Mouse (Mus musculus) myocyte (in vitro differentiated cells): ENCODE results near the gene Eef1akmt4. TPM values are rescaled to one million over a fixed set of nuclear protein-coding genes. Genes with fewer than 3 reads are reported as not detected.

ENCODE experiments used
- polyA plus RNA-seq: library from polyadenylated mRNA; unstranded; fragments of >200 nt; fragmentation: generic; extraction: Trizol; gene quantifications from one replicate; pipeline ENCODE4 v1.2.1, GENCODE M21; 2012; ENCODE audit warnings: missing spikeins

Eef1akmt4 gene
- polyA plus RNA-seq, 1 experiment = 19.1 TPM

Other genes starting within 250 kb of the Eef1akmt4 start
- gene Abcc5, start 185.2 kb upstream of the Eef1akmt4 start, polyA plus RNA-seq = 23.1 TPM
- 94.7 TPM for gene Eif2b5, start 112.8 kb upstream of the Eef1akmt4 start, polyA plus RNA-seq
- 32.9 TPM for gene Dvl3, start 94.6 kb upstream of the Eef1akmt4 start, polyA plus RNA-seq
- gene Ap2m1, start 76.1 kb upstream of the Eef1akmt4 start, polyA plus RNA-seq = 446 TPM
- gene Abcf3, start 63.0 kb upstream of the Eef1akmt4 start, polyA plus RNA-seq = 50.2 TPM
- 0.04 TPM for gene Vwa5b2, start 22.1 kb upstream of the Eef1akmt4 start, polyA plus RNA-seq
- gene Gm49333, start within 50 bp of the Eef1akmt4 start, polyA plus RNA-seq = 0.04 TPM
- gene Alg3, start 142 bp downstream of the Eef1akmt4 start, polyA plus RNA-seq = 36.8 TPM
- gene Camk2n2, start 9.7 kb downstream of the Eef1akmt4 start, polyA plus RNA-seq = 9.4 TPM
- gene Ece2, start 18.2 kb downstream of the Eef1akmt4 start, polyA plus RNA-seq = 2.6 TPM
- 285 TPM for gene Psmd2, start 40.1 kb downstream of the Eef1akmt4 start, polyA plus RNA-seq
- 232 TPM for gene Eif4g1, start 56.7 kb downstream of the Eef1akmt4 start, polyA plus RNA-seq
- 0.62 TPM for gene Fam131a, start 81.6 kb downstream of the Eef1akmt4 start, polyA plus RNA-seq
- gene Polr2h, start 106.1 kb downstream of the Eef1akmt4 start, polyA plus RNA-seq = 60.5 TPM
- gene Clcn2, start 106.2 kb downstream of the Eef1akmt4 start, polyA plus RNA-seq = 4.4 TPM
- gene Chrd, start 121.5 kb downstream of the Eef1akmt4 start, polyA plus RNA-seq = 14.0 TPM
- 1.4 TPM for gene Thpo, start 122.9 kb downstream of the Eef1akmt4 start, polyA plus RNA-seq